ENCODE assay signal across 8 mouse cellular contexts in genomic region chr12:79503582-79504515, GRCm38 (mm10).
DNase-seq lines count a peak whose midpoint lies in the region; ATAC-seq lines count a peak whose summit lies in the region.

No protein-coding gene starts in this region.

- DNase-seq in layer of hippocampus, adult 11-12 months (ENCODE audit: low spot score): peak; percentile 30
- no peak for DNase-seq in layer of hippocampus, adult 9-10 months (ENCODE audit: low spot score)
- DNase-seq in left cerebral cortex, adult 18-20 months (ENCODE audit: low spot score in 2 of 2): no peak
- no peak for DNase-seq in left cerebral cortex, postnatal 10 days (ENCODE audit: extremely low spot score in 1 of 2, low spot score in 2 of 2)

- no peaks in the 10 kb centered on the region for H3K27me3 ChIP-seq in embryonic facial prominence, embryonic 13.5 days
- no peaks in the 10 kb centered on the region for H3K27me3 ChIP-seq in kidney, embryonic 14.5 days (ENCODE audit: control insufficient read depth, insufficient read depth, low read length)
- no peaks in the 10 kb centered on the region for H3K27me3 ChIP-seq in midbrain, embryonic 16.5 days (ENCODE audit: control insufficient read depth, insufficient read depth, low read depth, low read length)

- H3K4me2 ChIP-seq in embryonic facial prominence, embryonic 13.5 days: no peak overlapping the region
- H3K4me2 ChIP-seq in kidney, embryonic 14.5 days (replicated peaks; ENCODE audit: low read depth, low read length): no peak overlapping the region
- H3K4me2 ChIP-seq in midbrain, embryonic 16.5 days (ENCODE audit: low read length): no peak overlapping the region

- WGBS in embryonic facial prominence, embryonic 13.5 days: 62% methylated on average over 3 of the region's 3 CpGs
- 84% methylated on average over 3 of the region's 3 CpGs for WGBS in kidney, embryonic 14.5 days
- 68% methylated on average over 3 of the region's 3 CpGs for WGBS in midbrain, embryonic 16.5 days

- peak overlapping the region; percentile 70 for H3K27ac ChIP-seq in embryonic facial prominence, embryonic 13.5 days
- peak overlapping the region; percentile 73; the same call in 1 of the 2 replicates for H3K27ac ChIP-seq in kidney, embryonic 14.5 days (ENCODE audit: low read depth, low read length)
- H3K27ac ChIP-seq in midbrain, embryonic 16.5 days (ENCODE audit: low read length): no peak overlapping the region; the same call in 1 of the 2 replicates

- H3K4me3 ChIP-seq in embryonic facial prominence, embryonic 13.5 days: no peak overlapping the region
- no peak overlapping the region for H3K4me3 ChIP-seq in kidney, embryonic 14.5 days (ENCODE audit: low read length)
- H3K4me3 ChIP-seq in midbrain, embryonic 16.5 days (ENCODE audit: low read depth, low read length): no peak overlapping the region

- H3K9ac ChIP-seq in embryonic facial prominence, embryonic 13.5 days: no peak overlapping the region
- H3K9ac ChIP-seq in kidney, embryonic 14.5 days (ENCODE audit: low read depth, low read length): no peak overlapping the region
- no peak overlapping the region for H3K9ac ChIP-seq in midbrain, embryonic 16.5 days (ENCODE audit: low read depth, low read length)

- no peaks in the 10 kb centered on the region for H3K36me3 ChIP-seq in embryonic facial prominence, embryonic 13.5 days
- H3K36me3 ChIP-seq in kidney, embryonic 14.5 days (ENCODE audit: control insufficient read depth, insufficient read depth, low read length): no peaks in the 10 kb centered on the region
- H3K36me3 ChIP-seq in midbrain, embryonic 16.5 days (ENCODE audit: control insufficient read depth, insufficient read depth, low read length): no peaks in the 10 kb centered on the region

- ATAC-seq in embryonic facial prominence, embryonic 13.5 days (ENCODE audit: insufficient number of reproducible peaks, insufficient read depth, low FRiP score, low TSS enrichment, low read depth): peak; percentile 72
- ATAC-seq in kidney, embryonic 14.5 days (ENCODE audit: low FRiP score, low TSS enrichment): no peak
- peak; percentile 80 for ATAC-seq in midbrain, embryonic 16.5 days
- ATAC-seq in erythroid progenitor cell, adult 5-6 weeks (replicated peaks; ENCODE audit: low FRiP score, poor library complexity, severe bottlenecking): no peak

- intact Hi-C loops in left cerebral cortex, postnatal 10 days (cut with DNase I): no loop called here

- H3K9me3 ChIP-seq in embryonic facial prominence, embryonic 13.5 days: peaks cover 4% of the 10 kb centered on the region; the same call in 1 of the 2 replicates
- H3K9me3 ChIP-seq in kidney, embryonic 14.5 days (ENCODE audit: control insufficient read depth, low read length): no peaks in the 10 kb centered on the region
- H3K9me3 ChIP-seq in midbrain, embryonic 16.5 days (replicated peaks; ENCODE audit: control insufficient read depth, low read length, poor library complexity, severe bottlenecking): no peaks in the 10 kb centered on the region

- H3K4me1 ChIP-seq in embryonic facial prominence, embryonic 13.5 days: peaks cover 37% of the 10 kb centered on the region
- H3K4me1 ChIP-seq in kidney, embryonic 14.5 days (ENCODE audit: control insufficient read depth, insufficient read depth, low read length): peaks cover 19% of the 10 kb centered on the region
- H3K4me1 ChIP-seq in midbrain, embryonic 16.5 days (ENCODE audit: control insufficient read depth, insufficient read depth, low read length): peaks cover 4% of the 10 kb centered on the region; the same call in 1 of the 2 replicates

Comparison
In these comparisons a context has a peak if more than half of its experiments do, and no peak if none do; other contexts are left out.
1. ATAC-seq: peak in embryonic facial prominence, embryonic 13.5 days (single experiment) and midbrain, embryonic 16.5 days (single experiment); none in kidney, embryonic 14.5 days (single experiment) and erythroid progenitor cell, adult 5-6 weeks (single experiment).